Mouse (Mus musculus): Measurements from ENCODE around the gene Abhd5.

- TF ChIP-seq CTCF (IDR thresholded peaks at IDR 0.05; ENCODE audit: low read depth, low read length) (no peak), POLR2AphosphoS5 (IDR thresholded peaks at IDR 0.05; ENCODE audit: insufficient replicate concordance, low read depth, low read length) (no peak), GATA1 (IDR thresholded peaks at IDR 0.05; ENCODE audit: borderline replicate concordance, low read length) (no peak)
Observed at GRCm38 (mm10) chr9:122320626-122321025, 30.8 kb upstream of the Abhd5 start.
